Mouse (Mus musculus): ENCODE data around the gene Gm30191. TPM values are rescaled to one million over a fixed set of nuclear protein-coding genes. Genes with fewer than 3 reads are reported as not detected.
A peak's percentile ranks its signal among the peaks of the same experiment; 100 is the strongest.
"Not testable (repeated sequence)": the region's sequence is repeated elsewhere in the genome, so short reads cannot be mapped to it uniquely, and the experiment has no call there.

The Gm30191 gene
- polyA plus RNA-seq, 1 experiment from 2014 or later: not detected

- Histone ChIP-seq H3K9me3 (ENCODE audit: control insufficient read depth, low read length) (no peaks in the 10 kb centered on the region), H3K27ac (ENCODE audit: low read depth, low read length) (no peak overlapping the region; the same call in 1 of the 2 replicates), H3K4me1 (ENCODE audit: control insufficient read depth, insufficient read depth, low read length) (peaks cover 11% of the 10 kb centered on the region), H3K9ac (ENCODE audit: low read length) (peak overlapping the region; percentile 99), H3K4me2 (ENCODE audit: low read depth) (peak overlapping the region; percentile 87), H3K36me3 (ENCODE audit: control insufficient read depth, insufficient read depth, low read length) (no peaks in the 10 kb centered on the region), H3K4me3 (ENCODE audit: low read depth, low read length) (peak overlapping the region; percentile 89), H3K27me3 (ENCODE audit: control insufficient read depth, insufficient read depth, low read length) (no peaks in the 10 kb centered on the region)
- ATAC-seq (ENCODE audit: insufficient read depth, low FRiP score, low TSS enrichment): no peak
- no peak for DNase-seq (ENCODE audit: low spot score)
- 28% methylated on average over 11 of the region's 11 CpGs for WGBS
Measured at GRCm38 (mm10) chr4:134288397-134289256, 41.9 kb downstream of the Gm30191 start.

- DNase-seq (ENCODE audit: low spot score) (peak; percentile 84), ATAC-seq (ENCODE audit: insufficient read depth, low FRiP score, low TSS enrichment) (no peak)
- Histone ChIP-seq H3K27me3 (ENCODE audit: control insufficient read depth, insufficient read depth, low read length) (no peaks in the 10 kb centered on the region), H3K9me3 (ENCODE audit: control insufficient read depth, low read length) (no peaks in the 10 kb centered on the region), H3K4me1 (ENCODE audit: control insufficient read depth, insufficient read depth, low read length) (peaks cover 6% of the 10 kb centered on the region), H3K9ac (ENCODE audit: low read length) (no peak overlapping the region), H3K36me3 (ENCODE audit: control insufficient read depth, insufficient read depth, low read length) (no peaks in the 10 kb centered on the region), H3K4me3 (ENCODE audit: low read depth, low read length) (no peak overlapping the region), H3K4me2 (ENCODE audit: low read depth) (no peak overlapping the region), H3K27ac (ENCODE audit: low read depth, low read length) (no peak overlapping the region)
- WGBS: 23% methylated on average over 7 of the region's 7 CpGs
Measured at GRCm38 (mm10) chr4:134292067-134292466, 45.3 kb downstream of the Gm30191 start.

- Histone ChIP-seq H3K4me3 (ENCODE audit: low read depth, low read length) (no peak overlapping the region), H3K9me3 (ENCODE audit: control insufficient read depth, low read length) (no peaks in the 10 kb centered on the region), H3K27ac (ENCODE audit: low read depth, low read length) (no peak overlapping the region), H3K27me3 (ENCODE audit: control insufficient read depth, insufficient read depth, low read length) (no peaks in the 10 kb centered on the region), H3K36me3 (ENCODE audit: control insufficient read depth, insufficient read depth, low read length) (no peaks in the 10 kb centered on the region), H3K4me1 (ENCODE audit: control insufficient read depth, insufficient read depth, low read length) (peaks cover 4% of the 10 kb centered on the region), H3K9ac (ENCODE audit: low read length) (no peak overlapping the region), H3K4me2 (ENCODE audit: low read depth) (no peak overlapping the region)
- DNase-seq (ENCODE audit: low spot score) (no peak), ATAC-seq (ENCODE audit: insufficient read depth, low FRiP score, low TSS enrichment) (no peak)
- 72% methylated on average over 18 of the region's 18 CpGs for WGBS
Measured at GRCm38 (mm10) chr4:134293061-134293691, 46.4 kb downstream of the Gm30191 start.

GRCm38 (mm10) chr4:134293692-134294163, 47.0 kb downstream of the Gm30191 start:
- 64% methylated on average over 9 of the region's 9 CpGs for WGBS
- H3K4me1 ChIP-seq (ENCODE audit: control insufficient read depth, insufficient read depth, low read length): no peaks in the 10 kb centered on the region; the same call in 1 of the 2 replicates
- no peak overlapping the region for H3K27ac ChIP-seq (ENCODE audit: low read depth, low read length)
- no peaks in the 10 kb centered on the region for H3K9me3 ChIP-seq (ENCODE audit: control insufficient read depth, low read length)
- H3K36me3 ChIP-seq (ENCODE audit: control insufficient read depth, insufficient read depth, low read length): no peaks in the 10 kb centered on the region
- H3K27me3 ChIP-seq (ENCODE audit: control insufficient read depth, insufficient read depth, low read length): no peaks in the 10 kb centered on the region
- H3K4me2 ChIP-seq (ENCODE audit: low read depth): no peak overlapping the region
- ATAC-seq (ENCODE audit: insufficient read depth, low FRiP score, low TSS enrichment): no peak
- H3K4me3 ChIP-seq (ENCODE audit: low read depth, low read length): no peak overlapping the region
- no peak overlapping the region for H3K9ac ChIP-seq (ENCODE audit: low read length)
- no peak for DNase-seq (ENCODE audit: low spot score)

- H3K27me3 ChIP-seq (ENCODE audit: control insufficient read depth, insufficient read depth, low read length); H3K9me3 ChIP-seq (ENCODE audit: control insufficient read depth, low read length); H3K9ac ChIP-seq (ENCODE audit: low read length); ATAC-seq (ENCODE audit: insufficient read depth, low FRiP score, low TSS enrichment); DNase-seq (ENCODE audit: low spot score); H3K4me2 ChIP-seq (ENCODE audit: low read depth); H3K4me3 ChIP-seq (ENCODE audit: low read depth, low read length); H3K27ac ChIP-seq (ENCODE audit: low read depth, low read length); H3K4me1 ChIP-seq (ENCODE audit: control insufficient read depth, insufficient read depth, low read length); H3K36me3 ChIP-seq (ENCODE audit: control insufficient read depth, insufficient read depth, low read length): not testable (repeated sequence)
- 90% methylated on average over 4 of the region's 4 CpGs for WGBS
Measured at GRCm38 (mm10) chr4:134296096-134296495, 49.4 kb downstream of the Gm30191 start.

- Histone ChIP-seq H3K9me3 (ENCODE audit: control insufficient read depth, low read length) (no peaks in the 10 kb centered on the region), H3K4me1 (ENCODE audit: control insufficient read depth, insufficient read depth, low read length) (no peaks in the 10 kb centered on the region), H3K4me3 (ENCODE audit: low read depth, low read length) (no peak overlapping the region), H3K27ac (ENCODE audit: low read depth, low read length) (no peak overlapping the region), H3K4me2 (ENCODE audit: low read depth) (no peak overlapping the region), H3K36me3 (ENCODE audit: control insufficient read depth, insufficient read depth, low read length) (no peaks in the 10 kb centered on the region), H3K9ac (ENCODE audit: low read length) (no peak overlapping the region), H3K27me3 (ENCODE audit: control insufficient read depth, insufficient read depth, low read length) (no peaks in the 10 kb centered on the region)
- ATAC-seq (ENCODE audit: insufficient read depth, low FRiP score, low TSS enrichment) (no peak), DNase-seq (ENCODE audit: low spot score) (no peak)
- WGBS: 90% methylated on average over 4 of the region's 4 CpGs
Measured at GRCm38 (mm10) chr4:134296523-134296922, 49.8 kb downstream of the Gm30191 start.

GRCm38 (mm10) chr4:134297369-134297768, 50.6 kb downstream of the Gm30191 start:
- H3K36me3 ChIP-seq (ENCODE audit: control insufficient read depth, insufficient read depth, low read length): no peaks in the 10 kb centered on the region
- H3K4me1 ChIP-seq (ENCODE audit: control insufficient read depth, insufficient read depth, low read length): no peaks in the 10 kb centered on the region
- H3K9ac ChIP-seq (ENCODE audit: low read length): no peak overlapping the region
- H3K27me3 ChIP-seq (ENCODE audit: control insufficient read depth, insufficient read depth, low read length): no peaks in the 10 kb centered on the region
- H3K9me3 ChIP-seq (ENCODE audit: control insufficient read depth, low read length): no peaks in the 10 kb centered on the region
- no peak overlapping the region for H3K4me2 ChIP-seq (ENCODE audit: low read depth)
- ATAC-seq (ENCODE audit: insufficient read depth, low FRiP score, low TSS enrichment) (no peak), DNase-seq (ENCODE audit: low spot score) (no peak)
- no peak overlapping the region for H3K4me3 ChIP-seq (ENCODE audit: low read depth, low read length)
- no peak overlapping the region for H3K27ac ChIP-seq (ENCODE audit: low read depth, low read length)
- 88% methylated on average over 8 of the region's 8 CpGs for WGBS

GRCm38 (mm10) chr4:134298626-134299497, 52.1 kb downstream of the Gm30191 start:
- H3K27me3 ChIP-seq (ENCODE audit: control insufficient read depth, insufficient read depth, low read length): no peaks in the 10 kb centered on the region
- no peaks in the 10 kb centered on the region for H3K9me3 ChIP-seq (ENCODE audit: control insufficient read depth, low read length)
- H3K36me3 ChIP-seq (ENCODE audit: control insufficient read depth, insufficient read depth, low read length): no peaks in the 10 kb centered on the region

More at GRCm38 (mm10) chr4:134298626-134299497, 52.1 kb downstream of the Gm30191 start:
- Histone ChIP-seq H3K4me2 (ENCODE audit: low read depth) (no peak overlapping the region), H3K4me1 (ENCODE audit: control insufficient read depth, insufficient read depth, low read length) (no peaks in the 10 kb centered on the region), H3K9ac (ENCODE audit: low read length) (no peak overlapping the region), H3K4me3 (ENCODE audit: low read depth, low read length) (no peak overlapping the region), H3K27ac (ENCODE audit: low read depth, low read length) (no peak overlapping the region)
- 75% methylated on average over 19 of the region's 19 CpGs for WGBS
- ATAC-seq (ENCODE audit: insufficient read depth, low FRiP score, low TSS enrichment): no peak
- DNase-seq (ENCODE audit: low spot score): no peak

All from neural tube, embryonic 11.5 days (tissue).